Mouse (Mus musculus): ENCODE results near the gene Slco1c1. TPM values are rescaled to one million over a fixed set of nuclear protein-coding genes. Genes with fewer than 3 reads are reported as not detected.

Gene Slco1c1
- not detected for total RNA-seq (2023)

GRCm38 (mm10) chr6:141523747-141524640, at the start of gene Slco1c1:
Slco1c1 (plus strand) TSS chr6:141524368.

Other genes with a start within 250 kb of the Slco1c1 start
- not detected for gene Slco1b2, start 105.2 kb downstream of the Slco1c1 start, total RNA-seq (2023)
- gene Gm5724, start 249.4 kb downstream of the Slco1c1 start, total RNA-seq (2023), result not detected

Measured in monocyte, adult 59 days (primary cell).